Mouse (Mus musculus): ENCODE measurements around the gene Ror1. TPM values are rescaled to one million over a fixed set of nuclear protein-coding genes. Genes with fewer than 3 reads are reported as not detected.

Ror1 gene
- total RNA-seq, 4 experiments from 2014 or later, result 2.9 to 3.8 (median 3.3) TPM

- DNase-seq (ENCODE audit: low spot score), result no peak
Measured at GRCm38 (mm10) chr4:100307365-100307764, 211.8 kb downstream of the Ror1 start.

GRCm38 (mm10) chr4:100311775-100312537 is 216.4 kb downstream of the Ror1 start:
- peak; percentile 19 for DNase-seq (ENCODE audit: low spot score)

- DNase-seq (ENCODE audit: low spot score), result peak; percentile 61
Measured at GRCm38 (mm10) chr4:100315066-100315465, 219.5 kb downstream of the Ror1 start.

- DNase-seq (ENCODE audit: low spot score), result no peak
Measured at GRCm38 (mm10) chr4:100321758-100322157, 226.2 kb downstream of the Ror1 start.

GRCm38 (mm10) chr4:100324719-100325515 is 229.3 kb downstream of the Ror1 start:
- DNase-seq (ENCODE audit: low spot score), result no peak

- DNase-seq (ENCODE audit: low spot score), result no peak
Measured at GRCm38 (mm10) chr4:100328361-100328970, 232.9 kb downstream of the Ror1 start.

- DNase-seq (ENCODE audit: low spot score), result no peak
Measured at GRCm38 (mm10) chr4:100335168-100335567, 239.6 kb downstream of the Ror1 start.

- DNase-seq (ENCODE audit: low spot score), result no peak
Measured at GRCm38 (mm10) chr4:100347791-100348190, 252.2 kb downstream of the Ror1 start.

GRCm38 (mm10) chr4:100350106-100350795 is 254.7 kb downstream of the Ror1 start:
- no peak for DNase-seq (ENCODE audit: low spot score)

- no peak for DNase-seq (ENCODE audit: low spot score)
Measured at GRCm38 (mm10) chr4:100351797-100352290, 256.3 kb downstream of the Ror1 start.

- no peak for DNase-seq (ENCODE audit: low spot score)
Measured at GRCm38 (mm10) chr4:100355566-100355965, 260.0 kb downstream of the Ror1 start.

- no peak for DNase-seq (ENCODE audit: low spot score)
Measured at GRCm38 (mm10) chr4:100357881-100358589, 262.4 kb downstream of the Ror1 start.

- DNase-seq (ENCODE audit: low spot score), result no peak
Measured at GRCm38 (mm10) chr4:100363666-100364065, 268.1 kb downstream of the Ror1 start.

GRCm38 (mm10) chr4:100368691-100369090 is 273.1 kb downstream of the Ror1 start:
- DNase-seq (ENCODE audit: low spot score), result peak; percentile 38

GRCm38 (mm10) chr4:100369541-100370174 is 274.1 kb downstream of the Ror1 start:
- DNase-seq (ENCODE audit: low spot score), result no peak

GRCm38 (mm10) chr4:100372806-100373205 is 277.2 kb downstream of the Ror1 start:
- no peak for DNase-seq (ENCODE audit: low spot score)

GRCm38 (mm10) chr4:100373780-100374179 is 278.2 kb downstream of the Ror1 start:
- no peak for DNase-seq (ENCODE audit: low spot score)

- no peak for DNase-seq (ENCODE audit: low spot score)
Measured at GRCm38 (mm10) chr4:100375286-100375685, 279.7 kb downstream of the Ror1 start.

- no peak for DNase-seq (ENCODE audit: low spot score)
Measured at GRCm38 (mm10) chr4:100376163-100376562, 280.6 kb downstream of the Ror1 start.

GRCm38 (mm10) chr4:100377231-100377630 is 281.6 kb downstream of the Ror1 start:
- DNase-seq (ENCODE audit: low spot score), result no peak

All from heart, adult 8-10 months (tissue).